In the genomic region with DNA sequence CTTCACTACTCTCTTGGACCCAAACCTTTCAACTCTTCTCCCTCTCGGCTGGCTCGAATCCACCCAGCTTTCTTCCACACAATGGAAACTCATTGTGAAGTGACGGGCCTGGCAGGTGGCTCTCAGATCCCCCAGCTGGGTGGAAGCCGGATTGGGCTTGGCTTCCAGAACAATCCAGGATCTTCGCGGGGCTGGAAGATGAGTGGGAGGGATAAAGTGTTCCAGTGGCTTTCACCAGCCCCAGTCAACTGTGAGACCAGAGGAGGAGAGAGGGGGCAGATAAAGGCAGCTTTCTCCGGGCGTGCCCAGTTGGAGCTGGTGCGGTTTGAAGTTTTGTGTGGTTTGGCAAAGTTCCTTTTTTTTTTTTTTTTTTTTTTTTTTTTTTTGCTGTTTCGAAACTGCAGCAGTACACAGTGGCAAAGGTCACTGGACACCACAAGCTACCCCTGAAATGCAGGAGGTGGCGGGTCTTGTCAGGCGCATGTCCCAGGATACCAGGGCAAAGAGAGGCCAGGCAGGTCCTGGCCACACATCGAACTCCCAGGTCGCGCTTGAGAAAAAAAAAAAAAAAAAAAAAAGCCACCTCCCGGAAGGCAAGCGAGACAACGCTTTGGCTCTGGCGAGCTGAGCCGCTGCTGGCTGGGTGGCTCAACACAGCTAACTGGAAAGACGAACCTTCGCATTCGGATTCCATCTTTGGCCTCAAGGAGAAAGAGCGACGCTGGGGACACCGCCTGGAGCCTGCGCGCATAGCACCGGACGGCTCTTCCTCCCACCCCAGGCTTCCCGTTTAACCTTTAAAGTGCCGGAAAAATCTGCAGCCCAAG, we compare ENCODE assay signal across 8 mouse cellular contexts.
DNase-seq lines count a peak whose midpoint lies in the region; ATAC-seq and TF ChIP-seq lines count a peak whose summit lies in the region.

No protein-coding gene starts in this region.

- ATAC-seq in embryonic facial prominence, embryonic 11.5 days (replicated peaks; ENCODE audit: insufficient number of reproducible peaks, low FRiP score, low TSS enrichment, low read depth): peak; percentile 83; the same call in 1 of the 2 replicates
- peak; percentile 64 for ATAC-seq in intestine, postnatal 0 days
- ATAC-seq in limb, embryonic 15.5 days (ENCODE audit: insufficient number of reproducible peaks, low FRiP score, low TSS enrichment, low read depth): no peak; the same call in 1 of the 2 replicates
- peak; percentile 75 for ATAC-seq in midbrain, embryonic 16.5 days
- ATAC-seq in stomach, embryonic 14.5 days (ENCODE audit: insufficient number of reproducible peaks, insufficient read depth, low FRiP score, low read depth): peak; percentile 71

- H3K4me3 ChIP-seq in embryonic facial prominence, embryonic 11.5 days (ENCODE audit: low read depth, low read length): 0 out of 2 replicates have a peak overlapping the region, but pooled peaks have one; percentile 16
- peak overlapping the region; percentile 28 for H3K4me3 ChIP-seq in intestine, postnatal 0 days (ENCODE audit: low read depth, low read length)
- peak overlapping the region; percentile 35 for H3K4me3 ChIP-seq in limb, embryonic 15.5 days
- H3K4me3 ChIP-seq in midbrain, embryonic 16.5 days (ENCODE audit: low read depth, low read length): peak overlapping the region; percentile 39
- H3K4me3 ChIP-seq in stomach, embryonic 14.5 days (ENCODE audit: low read depth, low read length): peak overlapping the region; percentile 26

- peak overlapping the region; percentile 37 for H3K4me2 ChIP-seq in embryonic facial prominence, embryonic 11.5 days (ENCODE audit: low read depth, low read length)
- peak overlapping the region; percentile 68 for H3K4me2 ChIP-seq in intestine, postnatal 0 days (replicated peaks; ENCODE audit: low read depth)
- H3K4me2 ChIP-seq in limb, embryonic 15.5 days: peak overlapping the region; percentile 59
- peak overlapping the region; percentile 67 for H3K4me2 ChIP-seq in midbrain, embryonic 16.5 days (ENCODE audit: low read length)
- H3K4me2 ChIP-seq in stomach, embryonic 14.5 days (replicated peaks; ENCODE audit: low read depth, low read length): peak overlapping the region; percentile 41

- DNase-seq in B cell, adult 2 months: peak; percentile 48 to 56
- DNase-seq in adrenal gland, adult 8-10 months: peak; percentile 38
- DNase-seq in embryonic facial prominence, embryonic 11.5 days (ENCODE audit: low spot score): peak; percentile 85
- peak; percentile 97 for DNase-seq in heart, adult 11 months

- H3K36me3 ChIP-seq in embryonic facial prominence, embryonic 11.5 days (replicated peaks; ENCODE audit: control insufficient read depth, insufficient read depth, low read depth, low read length): no peaks in the 10 kb centered on the region
- H3K36me3 ChIP-seq in intestine, postnatal 0 days (ENCODE audit: control insufficient read depth, insufficient read depth): no peaks in the 10 kb centered on the region
- H3K36me3 ChIP-seq in limb, embryonic 15.5 days: no peaks in the 10 kb centered on the region
- H3K36me3 ChIP-seq in midbrain, embryonic 16.5 days (ENCODE audit: control insufficient read depth, insufficient read depth, low read length): no peaks in the 10 kb centered on the region
- no peaks in the 10 kb centered on the region for H3K36me3 ChIP-seq in stomach, embryonic 14.5 days (ENCODE audit: control insufficient read depth, insufficient read depth, low read length)

- H3K27ac ChIP-seq in embryonic facial prominence, embryonic 11.5 days (replicated peaks; ENCODE audit: low read depth, low read length): no peak overlapping the region
- no peak overlapping the region for H3K27ac ChIP-seq in intestine, postnatal 0 days (ENCODE audit: low read depth, low read length)
- no peak overlapping the region for H3K27ac ChIP-seq in limb, embryonic 15.5 days
- H3K27ac ChIP-seq in midbrain, embryonic 16.5 days (ENCODE audit: low read length): no peak overlapping the region
- H3K27ac ChIP-seq in stomach, embryonic 14.5 days (ENCODE audit: low read length): no peak overlapping the region

- TF ChIP-seq CTCF in intestine, postnatal 0 days (IDR thresholded peaks at IDR 0.05; ENCODE audit: low read depth): peak; percentile 76

- H3K9me3 ChIP-seq in embryonic facial prominence, embryonic 11.5 days (replicated peaks; ENCODE audit: control insufficient read depth, low read length): no peaks in the 10 kb centered on the region
- no peaks in the 10 kb centered on the region for H3K9me3 ChIP-seq in intestine, postnatal 0 days (ENCODE audit: control insufficient read depth)
- no peaks in the 10 kb centered on the region for H3K9me3 ChIP-seq in limb, embryonic 15.5 days
- no peaks in the 10 kb centered on the region for H3K9me3 ChIP-seq in midbrain, embryonic 16.5 days (replicated peaks; ENCODE audit: control insufficient read depth, low read length, poor library complexity, severe bottlenecking)
- H3K9me3 ChIP-seq in stomach, embryonic 14.5 days (ENCODE audit: control insufficient read depth, low read depth, low read length): no peaks in the 10 kb centered on the region

- no peak overlapping the region for H3K9ac ChIP-seq in embryonic facial prominence, embryonic 11.5 days (replicated peaks; ENCODE audit: low read length)
- 0 out of 2 replicates have a peak overlapping the region, but pooled peaks have one; percentile 17 for H3K9ac ChIP-seq in intestine, postnatal 0 days (ENCODE audit: low read depth, low read length)
- H3K9ac ChIP-seq in limb, embryonic 15.5 days: no peak overlapping the region
- H3K9ac ChIP-seq in midbrain, embryonic 16.5 days (ENCODE audit: low read depth, low read length): peak overlapping the region; percentile 46; the same call in 1 of the 2 replicates
- no peak overlapping the region for H3K9ac ChIP-seq in stomach, embryonic 14.5 days (replicated peaks; ENCODE audit: low read depth, low read length)

- 15% methylated on average over 31 of the region's 32 CpGs for WGBS in embryonic facial prominence, embryonic 11.5 days
- 21% methylated on average over 29 of the region's 32 CpGs for WGBS in intestine, postnatal 0 days
- WGBS in limb, embryonic 15.5 days: 15% methylated on average over 32 of the region's 32 CpGs
- 13% methylated on average over 29 of the region's 32 CpGs for WGBS in midbrain, embryonic 16.5 days
- 22% methylated on average over 32 of the region's 32 CpGs for WGBS in stomach, embryonic 14.5 days

- no peaks in the 10 kb centered on the region for H3K27me3 ChIP-seq in embryonic facial prominence, embryonic 11.5 days (ENCODE audit: control insufficient read depth, insufficient read depth, low read length)
- H3K27me3 ChIP-seq in intestine, postnatal 0 days (replicated peaks; ENCODE audit: control insufficient read depth, insufficient read depth, low read length): no peaks in the 10 kb centered on the region
- peaks cover 9% of the 10 kb centered on the region; the same call in 1 of the 2 replicates for H3K27me3 ChIP-seq in limb, embryonic 15.5 days
- no peaks in the 10 kb centered on the region for H3K27me3 ChIP-seq in midbrain, embryonic 16.5 days (ENCODE audit: control insufficient read depth, insufficient read depth, low read depth, low read length)
- no peaks in the 10 kb centered on the region for H3K27me3 ChIP-seq in stomach, embryonic 14.5 days (ENCODE audit: control insufficient read depth, insufficient read depth, low read length)

- H3K4me1 ChIP-seq in embryonic facial prominence, embryonic 11.5 days (ENCODE audit: control insufficient read depth, insufficient read depth, low read length): no peaks in the 10 kb centered on the region
- H3K4me1 ChIP-seq in intestine, postnatal 0 days (replicated peaks; ENCODE audit: control insufficient read depth, insufficient read depth, low read length): no peaks in the 10 kb centered on the region
- peaks cover 3% of the 10 kb centered on the region; the same call in 1 of the 2 replicates for H3K4me1 ChIP-seq in limb, embryonic 15.5 days
- no peaks in the 10 kb centered on the region for H3K4me1 ChIP-seq in midbrain, embryonic 16.5 days (ENCODE audit: control insufficient read depth, insufficient read depth, low read length)
- no peaks in the 10 kb centered on the region for H3K4me1 ChIP-seq in stomach, embryonic 14.5 days (ENCODE audit: control insufficient read depth, insufficient read depth, low read length)

Comparison
In these comparisons a context has a peak if more than half of its experiments do, and no peak if none do; other contexts are left out.
1. DNase-seq: peak in every context shown above with its lines; median percentile 97 in heart, adult 11 months; 85 in embryonic facial prominence, embryonic 11.5 days; 52 in B cell, adult 2 months; 38 in adrenal gland, adult 8-10 months.
2. H3K9ac ChIP-seq: peak in intestine, postnatal 0 days (single experiment) and midbrain, embryonic 16.5 days (single experiment); none in embryonic facial prominence, embryonic 11.5 days (single experiment), limb, embryonic 15.5 days (single experiment) and stomach, embryonic 14.5 days (single experiment).
3. Peak in every context shown above with its lines, with median percentiles within 50 percentile points of each other: H3K4me2 ChIP-seq and H3K4me3 ChIP-seq.